Mouse (Mus musculus) kidney, embryonic 16.5 days (tissue): Measurements from ENCODE around the gene Eef1e1. TPM values are rescaled to one million over a fixed set of nuclear protein-coding genes. Genes with fewer than 3 reads are reported as not detected.

Experiments
- ATAC-seq: fragments of 200-750 bp; cut with Nextera tagmentation; 2 replicates; pipeline ENCODE4 v1.8.0; 2017; ENCODE audit warnings: moderate TSS enrichment; ENCODE audit not compliant: low FRiP score, low TSS enrichment
- H3K27ac ChIP-seq: fragments of 300-500 bp; sonication (generic); 2 replicates; pipeline ENCODE4 v1.5.1; 2014; ENCODE audit warnings: low read length
- H3K27me3 ChIP-seq: fragments of 300-500 bp; sonication (generic); 2 replicates; pipeline ENCODE4 v1.6.1; 2014; ENCODE audit warnings: low read length, control low read depth, mixed read lengths; ENCODE audit not compliant: insufficient read depth
- H3K36me3 ChIP-seq: fragments of 300-500 bp; sonication (generic); 2 replicates; pipeline ENCODE4 v1.6.1; 2014; ENCODE audit warnings: low read length, control low read depth, mixed read lengths; ENCODE audit not compliant: insufficient read depth
- H3K4me1 ChIP-seq: fragments of 300-500 bp; sonication (generic); 2 replicates; pipeline ENCODE4 v1.6.1; 2014; ENCODE audit warnings: low read length, control low read depth, mixed read lengths; ENCODE audit not compliant: insufficient read depth
- H3K4me2 ChIP-seq: fragments of 300-500 bp; sonication (generic); replicated peaks from 2 replicates; pipeline ENCODE4 v1.6.1; 2014; ENCODE audit warnings: low read depth, low read length
- H3K4me3 ChIP-seq: fragments of 300-500 bp; sonication (generic); 2 replicates; pipeline ENCODE4 v1.5.1; 2014; ENCODE audit warnings: mild to moderate bottlenecking, low read length
- H3K9ac ChIP-seq: fragments of 300-500 bp; sonication (generic); replicated peaks from 2 replicates; pipeline ENCODE4 v1.6.1; 2014; ENCODE audit warnings: low read length
- H3K9me3 ChIP-seq: fragments of 300-500 bp; sonication (generic); 2 replicates; pipeline ENCODE4 v1.6.1; 2016; ENCODE audit warnings: low read length, control low read depth
- WGBS: fragments of 180-500 bp; shearing (Covaris S2); extraction: QIAGEN DNeasy Blood & Tissue Kit; methylation state at CpG from one replicate; pipeline ENCODE4 v1.1.7; 2014; 5-methylcytosine and 5-hydroxymethylcytosine counted together
- polyA plus RNA-seq: library from polyadenylated mRNA; unstranded; fragments of >200 nt; fragmentation: Nextera tagmentation; extraction: Ambion mirVana; gene quantifications from 2 replicates; pipeline ENCODE4 v1.2.1, GENCODE M21; 2015

The Eef1e1 gene
- polyA plus RNA-seq, 1 experiment from 2014 or later: 54.1 TPM

DNA sequence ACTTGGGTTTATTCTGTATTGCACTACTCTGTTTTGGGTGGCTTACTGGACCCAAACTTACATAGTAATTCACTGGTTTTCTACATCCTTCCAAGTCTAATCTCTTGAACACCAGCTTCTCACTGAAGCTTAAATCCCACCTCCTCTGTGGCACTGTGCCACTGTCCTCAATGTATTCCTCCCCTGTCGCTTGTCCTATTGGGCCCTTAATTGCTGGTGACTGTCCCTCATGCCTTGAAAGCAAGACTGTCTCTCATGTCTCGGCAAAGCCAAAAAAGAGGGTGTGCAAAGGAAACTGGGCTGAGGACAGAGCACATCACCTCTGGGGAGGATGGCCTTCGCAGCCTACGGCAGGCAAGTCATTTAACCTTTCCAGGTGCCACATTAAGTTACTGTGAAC lies 993 bp downstream of the Eef1e1 start:
- WGBS: 16% methylated on average over 4 of the region's 4 CpGs
- Histone ChIP-seq H3K4me3 (peak overlapping the region; percentile 98), H3K27ac (no peak overlapping the region), H3K4me1 (peaks cover 9% of the 10 kb centered on the region), H3K27me3 (no peaks in the 10 kb centered on the region), H3K9me3 (peaks cover 5% of the 10 kb centered on the region), H3K9ac (peak overlapping the region; percentile 92), H3K36me3 (peaks cover 28% of the 10 kb centered on the region), H3K4me2 (peak overlapping the region; percentile 65)
- ATAC-seq: no peak

DNA sequence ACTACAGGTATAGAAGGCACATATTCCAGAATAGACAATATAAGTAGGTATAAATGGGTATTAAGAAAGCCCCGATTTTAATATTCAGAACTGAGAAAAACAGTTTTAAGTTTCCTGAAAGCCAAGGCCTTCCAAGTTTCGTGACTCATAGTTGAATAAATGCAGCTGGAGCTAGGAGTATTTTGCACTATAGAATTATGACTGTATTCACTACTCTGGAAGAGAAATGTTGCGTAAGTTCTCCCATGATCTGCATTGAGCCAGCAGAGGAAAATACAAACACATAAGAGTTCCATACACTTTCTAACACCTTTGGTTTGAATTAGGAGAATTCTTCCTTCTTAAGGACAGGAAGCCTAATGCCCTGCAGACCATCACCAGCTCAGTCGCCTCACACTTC lies 8.6 kb downstream of the Eef1e1 start:
- no peak overlapping the region for H3K4me3 ChIP-seq
- H3K9me3 ChIP-seq: no peaks in the 10 kb centered on the region
- no peaks in the 10 kb centered on the region for H3K27me3 ChIP-seq
- H3K36me3 ChIP-seq: peaks cover 64% of the 10 kb centered on the region
- no peak overlapping the region for H3K9ac ChIP-seq
- WGBS: 91% methylated on average over 4 of the region's 4 CpGs
- H3K4me2 ChIP-seq: no peak overlapping the region
- no peak overlapping the region for H3K27ac ChIP-seq
- no peak for ATAC-seq
- no peaks in the 10 kb centered on the region for H3K4me1 ChIP-seq

DNA sequence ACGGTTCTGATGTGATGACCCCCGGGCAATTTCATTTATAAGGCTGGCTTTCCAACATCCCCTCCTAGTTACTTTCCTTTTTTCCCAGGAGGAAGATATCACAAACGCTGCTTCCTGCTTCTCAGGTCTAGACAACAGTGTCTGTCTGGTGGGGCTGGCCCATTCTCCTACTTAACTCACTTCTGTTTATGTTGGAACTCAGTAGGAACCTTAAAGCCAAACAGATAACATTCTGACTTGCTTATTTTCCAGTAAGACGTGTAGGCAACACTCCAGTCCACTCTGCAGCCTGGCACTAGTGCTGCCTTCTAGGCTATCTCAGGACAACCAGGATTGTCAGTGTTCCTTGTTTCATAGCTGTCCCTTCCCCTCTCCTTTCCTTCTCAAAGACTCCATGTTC lies 9.8 kb downstream of the Eef1e1 start:
- peaks cover 64% of the 10 kb centered on the region for H3K36me3 ChIP-seq
- 79% methylated on average over 4 of the region's 4 CpGs for WGBS
- no peak overlapping the region for H3K27ac ChIP-seq
- H3K27me3 ChIP-seq: no peaks in the 10 kb centered on the region
- no peaks in the 10 kb centered on the region for H3K4me1 ChIP-seq
- no peak for ATAC-seq
- no peaks in the 10 kb centered on the region for H3K9me3 ChIP-seq
- H3K4me2 ChIP-seq: no peak overlapping the region
- no peak overlapping the region for H3K4me3 ChIP-seq
- no peak overlapping the region for H3K9ac ChIP-seq

DNA sequence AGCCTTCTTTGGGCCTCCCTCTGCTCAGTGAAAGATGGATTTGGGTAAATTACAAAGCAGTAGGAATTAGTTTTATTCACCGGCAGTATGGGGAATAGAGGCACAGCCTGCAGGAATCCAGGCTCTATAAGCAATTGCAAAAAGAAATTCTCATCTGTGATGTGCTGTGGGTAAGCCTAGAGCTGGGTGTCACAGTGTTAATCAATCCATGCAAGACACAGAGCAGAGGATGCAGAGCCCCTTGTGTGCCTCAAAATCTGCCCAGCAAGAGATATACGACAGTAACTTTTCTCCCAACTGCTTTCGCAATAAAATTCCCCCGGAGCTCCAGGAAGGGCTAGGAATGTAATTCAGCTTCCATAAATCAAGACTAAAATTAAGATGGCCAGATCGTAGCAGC lies 17.4 kb downstream of the Eef1e1 start:
- Histone ChIP-seq H3K4me3 (no peak overlapping the region), H3K27me3 (no peaks in the 10 kb centered on the region), H3K27ac (no peak overlapping the region), H3K9ac (no peak overlapping the region), H3K4me2 (no peak overlapping the region), H3K36me3 (peaks cover 22% of the 10 kb centered on the region), H3K4me1 (no peaks in the 10 kb centered on the region), H3K9me3 (no peaks in the 10 kb centered on the region)
- ATAC-seq: no peak
- WGBS: 33% methylated on average over 5 of the region's 5 CpGs

DNA sequence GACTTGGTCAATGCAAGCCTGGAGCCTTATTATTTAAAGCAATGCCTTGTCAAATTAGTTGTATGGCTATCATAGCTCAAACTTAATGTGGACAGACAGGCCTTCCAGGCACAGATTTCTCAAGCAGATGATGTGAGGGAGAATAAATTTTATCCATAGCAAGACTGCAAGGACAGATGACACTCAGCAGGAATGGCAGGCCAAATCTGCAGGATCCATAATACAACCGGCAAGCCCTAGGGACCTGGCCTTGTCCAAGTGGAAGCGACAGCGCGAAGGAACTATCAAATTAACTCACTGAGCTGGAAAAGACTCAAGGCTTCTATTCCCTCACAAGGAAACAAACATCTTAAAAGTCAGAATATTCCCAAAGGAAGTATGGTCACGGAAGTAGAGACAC lies 17.9 kb downstream of the Eef1e1 start:
- H3K4me2 ChIP-seq: no peak overlapping the region
- no peak overlapping the region for H3K4me3 ChIP-seq
- H3K4me1 ChIP-seq: no peaks in the 10 kb centered on the region
- 79% methylated on average over 5 of the region's 5 CpGs for WGBS
- no peaks in the 10 kb centered on the region for H3K27me3 ChIP-seq
- H3K27ac ChIP-seq: no peak overlapping the region
- H3K36me3 ChIP-seq: peaks cover 22% of the 10 kb centered on the region
- no peak for ATAC-seq
- no peak overlapping the region for H3K9ac ChIP-seq
- H3K9me3 ChIP-seq: no peaks in the 10 kb centered on the region

DNA sequence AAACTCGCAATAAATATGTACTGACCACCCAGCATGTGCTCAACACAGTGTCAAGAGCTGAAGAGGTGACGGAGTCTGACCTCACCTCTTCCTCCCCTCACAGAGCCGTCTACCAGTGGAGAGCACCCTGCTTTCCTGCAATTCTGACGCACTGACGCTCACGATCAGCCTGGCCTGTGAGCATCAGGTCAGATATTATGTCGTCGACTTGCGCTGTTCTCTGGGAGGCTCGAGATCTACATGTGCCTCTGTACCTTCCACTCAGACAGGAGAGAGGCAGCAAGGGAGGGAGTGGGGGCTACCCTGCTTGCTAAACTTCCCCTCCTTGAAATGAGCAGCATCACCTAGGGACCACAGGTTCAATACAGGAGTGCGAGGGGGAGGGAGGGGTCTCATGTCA lies 20.2 kb downstream of the Eef1e1 start:
- no peak overlapping the region for H3K27ac ChIP-seq
- no peaks in the 10 kb centered on the region for H3K27me3 ChIP-seq
- no peak overlapping the region for H3K9ac ChIP-seq
- H3K9me3 ChIP-seq: no peaks in the 10 kb centered on the region
- H3K4me3 ChIP-seq: no peak overlapping the region
- peaks cover 9% of the 10 kb centered on the region for H3K4me1 ChIP-seq
- peaks cover 4% of the 10 kb centered on the region for H3K36me3 ChIP-seq
- H3K4me2 ChIP-seq: no peak overlapping the region
- WGBS: 68% methylated on average over 11 of the region's 11 CpGs
- ATAC-seq: no peak

DNA sequence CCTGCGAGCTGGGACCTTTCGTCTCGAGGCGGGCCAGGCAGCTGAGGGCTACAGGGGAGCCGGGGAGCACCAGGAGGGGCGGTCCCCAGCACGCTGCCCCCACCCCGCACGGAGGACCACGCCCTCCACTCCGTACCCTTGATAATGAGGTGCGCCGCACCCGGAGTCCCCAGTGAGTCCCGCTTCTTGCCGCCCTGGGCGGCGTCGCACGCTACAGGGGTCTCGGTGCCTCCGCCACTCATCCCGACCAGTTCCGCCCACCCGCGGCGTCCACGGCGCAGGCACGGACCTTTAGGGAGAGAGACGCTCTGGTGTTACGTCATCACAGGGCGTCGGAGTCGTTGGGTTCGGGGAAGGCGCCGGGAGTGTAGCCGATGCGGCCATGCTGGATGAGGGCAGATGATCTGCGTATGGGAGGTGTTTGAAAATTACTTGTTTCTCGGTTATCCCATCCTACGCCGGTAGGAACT lies 24.0 kb downstream of the Eef1e1 start, which contains the start of gene Bloc1s5:
TSS of gene Bloc1s5 (minus strand) at position 310 of the 470 bp plus-strand sequence.
- peak within 1 kb of the TSS; percentile 76 for H3K4me2 ChIP-seq
- no peaks in the 10 kb centered on the region for H3K27me3 ChIP-seq
- H3K36me3 ChIP-seq: no peaks in the 10 kb centered on the region
- H3K27ac ChIP-seq: peak within 1 kb of the TSS; percentile 73
- H3K4me1 ChIP-seq: peaks cover 9% of the 10 kb centered on the region
- peak within 1 kb of the TSS; percentile 82 for H3K9ac ChIP-seq
- H3K4me3 ChIP-seq: peak within 1 kb of the TSS; percentile 86
- no peaks in the 10 kb centered on the region for H3K9me3 ChIP-seq
- ATAC-seq: peak; percentile 96
- WGBS: under 1% methylated on average over 44 of the region's 44 CpGs

DNA sequence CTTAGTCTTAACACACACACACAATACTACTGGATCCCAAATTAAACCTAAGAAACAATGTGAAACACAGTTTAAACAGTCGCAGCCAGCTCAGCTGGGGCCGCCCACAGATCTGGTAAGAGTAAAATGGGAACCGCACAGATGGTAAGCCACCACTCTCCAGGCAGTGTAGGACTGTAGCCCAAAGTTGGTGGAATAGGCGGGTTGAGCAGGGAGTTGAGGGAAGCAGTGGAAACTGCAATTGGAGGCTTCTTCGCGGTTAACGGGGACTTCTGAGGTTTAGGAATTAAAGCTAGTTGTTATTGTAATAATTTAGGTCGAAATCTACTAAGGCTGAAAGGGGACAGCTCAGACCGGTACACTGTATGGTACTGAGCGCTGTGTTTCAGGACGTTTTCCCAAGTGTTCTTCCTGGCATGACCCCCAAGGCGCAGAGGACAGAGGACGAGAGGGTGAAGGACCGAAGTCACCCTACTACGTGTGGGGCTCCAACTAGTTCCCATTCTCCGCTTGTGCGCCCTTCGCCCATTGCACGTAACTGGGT lies 24.5 kb downstream of the Eef1e1 start:
- Histone ChIP-seq H3K4me3 (peak overlapping the region; percentile 86), H3K36me3 (peaks cover under 1% of the 10 kb centered on the region; the same call in 1 of the 2 replicates), H3K27me3 (no peaks in the 10 kb centered on the region), H3K9me3 (no peaks in the 10 kb centered on the region), H3K27ac (peak overlapping the region; percentile 73), H3K4me2 (peak overlapping the region; percentile 76), H3K9ac (peak overlapping the region; percentile 82), H3K4me1 (peaks cover 9% of the 10 kb centered on the region)
- under 1% methylated on average over 19 of the region's 19 CpGs for WGBS
- peak; percentile 82 for ATAC-seq

DNA sequence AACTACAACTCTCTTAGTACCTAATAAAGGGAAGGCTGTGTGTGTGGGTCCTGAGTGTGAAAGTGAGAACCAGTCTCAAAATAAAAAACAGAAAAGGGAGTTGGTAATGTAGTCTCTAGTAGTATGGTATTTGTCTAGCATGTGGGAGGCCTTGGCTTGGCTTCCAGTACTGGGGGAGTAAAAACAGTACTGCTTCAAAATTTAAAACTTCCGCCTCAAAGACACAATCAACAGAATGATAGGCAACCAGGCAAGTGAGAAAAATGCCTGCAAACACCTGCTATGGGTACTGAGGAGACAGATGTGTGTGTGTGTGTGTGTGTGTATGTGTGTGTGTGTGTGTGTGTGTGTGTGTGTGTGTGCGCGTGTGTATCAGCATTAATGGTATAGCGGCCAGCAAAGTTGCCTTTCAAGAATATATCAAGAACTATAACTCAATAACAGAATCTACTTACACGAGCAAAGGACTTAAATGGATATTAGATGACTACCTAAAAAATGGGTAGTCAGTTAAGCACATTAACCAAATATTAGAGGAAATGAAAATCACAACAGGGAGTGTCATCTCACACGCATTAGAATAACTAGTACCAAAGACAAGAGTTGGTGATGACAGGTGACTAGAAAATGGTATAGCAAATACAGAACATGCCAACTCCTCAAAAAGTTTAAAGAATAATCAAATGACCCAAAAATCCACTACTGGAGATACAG lies 25.4 kb downstream of the Eef1e1 start:
- H3K27me3 ChIP-seq: no peaks in the 10 kb centered on the region
- H3K4me2 ChIP-seq: peak overlapping the region; percentile 76
- WGBS: 88% methylated on average over 6 of the region's 6 CpGs
- H3K4me3 ChIP-seq: peak overlapping the region; percentile 86; the same call in 1 of the 2 replicates
- ATAC-seq: no peak
- no peak overlapping the region for H3K27ac ChIP-seq
- H3K36me3 ChIP-seq: peaks cover 7% of the 10 kb centered on the region; the same call in 1 of the 2 replicates
- peaks cover 9% of the 10 kb centered on the region for H3K4me1 ChIP-seq
- no peaks in the 10 kb centered on the region for H3K9me3 ChIP-seq
- no peak overlapping the region; the same call in 1 of the 2 replicates for H3K9ac ChIP-seq

DNA sequence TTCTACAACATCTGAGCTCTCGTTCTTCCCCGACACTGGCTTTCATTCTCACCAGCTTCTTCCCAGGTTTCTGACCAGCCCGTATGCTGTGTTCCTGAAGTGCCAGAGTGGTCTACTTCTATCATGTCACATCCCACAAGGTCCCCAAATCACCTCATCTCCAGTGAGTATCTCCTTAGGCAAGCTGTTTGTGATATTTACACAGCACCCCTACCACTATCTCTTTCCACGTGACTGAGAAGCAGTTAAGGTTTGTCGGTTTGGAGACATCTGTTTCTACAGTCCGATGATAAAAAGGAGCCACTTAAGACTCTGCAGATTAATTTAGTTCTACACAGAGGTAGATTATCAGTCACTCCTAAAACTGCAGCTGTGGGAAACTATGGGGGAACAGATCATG lies 26.3 kb downstream of the Eef1e1 start:
- Histone ChIP-seq H3K4me2 (no peak overlapping the region), H3K4me1 (peaks cover 9% of the 10 kb centered on the region), H3K27me3 (no peaks in the 10 kb centered on the region), H3K9ac (no peak overlapping the region), H3K4me3 (no peak overlapping the region), H3K9me3 (no peaks in the 10 kb centered on the region), H3K36me3 (peaks cover 7% of the 10 kb centered on the region; the same call in 1 of the 2 replicates), H3K27ac (no peak overlapping the region)
- WGBS: 87% methylated on average over 6 of the region's 6 CpGs
- ATAC-seq: no peak
